Mouse (Mus musculus) intestine, embryonic 14.5 days (tissue): ENCODE results near the gene Cdh5. TPM values are rescaled to one million over a fixed set of nuclear protein-coding genes. Genes with fewer than 3 reads are reported as not detected.
A peak's percentile ranks its signal among the peaks of the same experiment; 100 is the strongest.

ENCODE experiments used
- ATAC-seq: fragments of 200-750 bp; cut with Nextera tagmentation; replicated peaks from 2 replicates; pipeline ENCODE4 v1.8.0; 2017; ENCODE audit warnings: low read depth, moderate number of reproducible peaks, moderate TSS enrichment, moderate library complexity; ENCODE audit not compliant: low FRiP score, low TSS enrichment
- DNase-seq: peaks from one replicate; pipeline ENCODE4 v3.0.0-alpha.2; 2018; ENCODE audit warnings: low spot score
- H3K27ac ChIP-seq: fragments of 300-500 bp; sonication (generic); 2 replicates; pipeline ENCODE4 v1.5.1; 2014; ENCODE audit warnings: low read depth, mild to moderate bottlenecking, control low read depth
- H3K27me3 ChIP-seq: fragments of 300-500 bp; sonication (generic); replicated peaks from 2 replicates; pipeline ENCODE4 v1.6.1; 2014; ENCODE audit warnings: low read length, control low read depth; ENCODE audit not compliant: control insufficient read depth, insufficient read depth
- H3K36me3 ChIP-seq: fragments of 300-500 bp; sonication (generic); 2 replicates; pipeline ENCODE4 v1.6.1; 2014; ENCODE audit warnings: low read length, control low read depth; ENCODE audit not compliant: control insufficient read depth, insufficient read depth
- H3K4me1 ChIP-seq: fragments of 300-500 bp; sonication (generic); replicated peaks from 2 replicates; pipeline ENCODE4 v1.6.1; 2014; ENCODE audit warnings: low read length, control low read depth, mixed read lengths; ENCODE audit not compliant: control insufficient read depth, insufficient read depth
- H3K4me2 ChIP-seq: fragments of 300-500 bp; sonication (generic); 2 replicates; pipeline ENCODE4 v1.6.1; 2014; ENCODE audit warnings: low read length
- H3K4me3 ChIP-seq: fragments of 300-500 bp; sonication (generic); 2 replicates; pipeline ENCODE4 v1.5.1; 2014; ENCODE audit warnings: low read depth, low read length, control low read depth, mixed read lengths
- H3K9ac ChIP-seq: fragments of 300-500 bp; sonication (generic); 2 replicates; pipeline ENCODE4 v1.6.1; 2014; ENCODE audit warnings: mild to moderate bottlenecking, low read length
- H3K9me3 ChIP-seq: fragments of 300-500 bp; sonication (generic); 2 replicates; pipeline ENCODE4 v1.6.1; 2016; ENCODE audit warnings: low read length, control low read depth; ENCODE audit not compliant: control insufficient read depth
- WGBS: fragments of 180-500 bp; shearing (Covaris S2); extraction: QIAGEN DNeasy Blood & Tissue Kit; methylation state at CpG from one replicate; pipeline ENCODE4 v1.1.7; 2014; 5-methylcytosine and 5-hydroxymethylcytosine counted together
- polyA plus RNA-seq: library from polyadenylated mRNA; unstranded; fragments of >200 nt; fragmentation: Nextera tagmentation; extraction: Ambion mirVana; gene quantifications from 2 replicates; pipeline ENCODE4 v1.2.1, GENCODE M21; 2014

Cdh5 gene
- polyA plus RNA-seq, 1 experiment from 2014 or later, result 28.3 TPM

- no peaks in the 10 kb centered on the region for H3K27me3 ChIP-seq
- peak; percentile 43 for DNase-seq
- H3K27ac ChIP-seq, result no peak overlapping the region
Observed at GRCm38 (mm10) chr8:104160731-104161130, 59.3 kb downstream of the Cdh5 start.

DNA sequence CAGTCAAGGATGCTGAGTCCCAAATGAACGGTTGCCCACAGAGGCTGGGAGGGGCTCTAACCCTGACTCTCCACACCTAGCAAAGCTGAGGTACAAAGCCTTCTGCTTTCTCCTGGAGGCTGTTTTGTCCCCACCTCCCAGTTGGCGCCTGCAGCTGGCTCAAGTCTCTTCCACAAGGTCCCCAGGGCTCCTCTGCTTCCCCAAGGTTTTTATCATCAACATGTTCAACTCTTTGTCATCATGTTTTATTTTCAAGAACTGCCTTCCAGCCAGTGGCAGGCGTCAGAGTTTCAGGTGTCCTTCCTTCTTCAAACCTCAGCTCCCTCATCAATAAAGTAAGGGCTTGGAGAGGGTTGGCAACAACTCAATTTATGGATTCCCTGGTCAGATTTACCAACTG lies 68.0 kb downstream of the Cdh5 start:
- Histone ChIP-seq H3K36me3 (no peaks in the 10 kb centered on the region), H3K4me2 (no peak overlapping the region), H3K4me3 (no peak overlapping the region), H3K9ac (no peak overlapping the region), H3K9me3 (no peaks in the 10 kb centered on the region), H3K27ac (no peak overlapping the region), H3K4me1 (0 out of 2 replicates have a peak, but pooled peaks cover 3% of the 10 kb centered on the region), H3K27me3 (peaks cover 44% of the 10 kb centered on the region)
- 67% methylated on average over 3 of the region's 3 CpGs for WGBS
- DNase-seq, result peak; percentile 41
- no peak for ATAC-seq

More at GRCm38 (mm10) chr8:104160731-104161130, 59.3 kb downstream of the Cdh5 start:
- H3K36me3 ChIP-seq, result no peaks in the 10 kb centered on the region
- no peak overlapping the region for H3K4me2 ChIP-seq
- H3K9me3 ChIP-seq, result no peaks in the 10 kb centered on the region
- H3K4me1 ChIP-seq, result no peaks in the 10 kb centered on the region
- H3K9ac ChIP-seq, result no peak overlapping the region
- whole genome bisulfite sequencing, result 62% methylated on average over 5 of the region's 5 CpGs
- H3K4me3 ChIP-seq, result no peak overlapping the region
- ATAC-seq, result no peak

GRCm38 (mm10) chr8:104170118-104171049 lies 69.0 kb downstream of the Cdh5 start, which contains the start of gene Bean1:
Gene Bean1 (plus strand): TSS chr8:104170442.
- Histone ChIP-seq H3K9me3 (no peaks in the 10 kb centered on the region), H3K4me2 (peak within 1 kb of the TSS; percentile 95), H3K4me3 (peak within 1 kb of the TSS; percentile 55), H3K27me3 (peaks cover 45% of the 10 kb centered on the region), H3K36me3 (no peaks in the 10 kb centered on the region), H3K9ac (peak within 1 kb of the TSS; percentile 61), H3K4me1 (0 out of 2 replicates have a peak, but pooled peaks cover 3% of the 10 kb centered on the region), H3K27ac (no peak within 1 kb of the TSS)
- ATAC-seq, result peak; percentile 86
- DNase-seq, result peak; percentile 64
- WGBS, result 2% methylated on average over 82 of the region's 87 CpGs

- peaks cover 45% of the 10 kb centered on the region for H3K27me3 ChIP-seq
- WGBS, result 6% methylated on average over 32 of the region's 32 CpGs
Observed at GRCm38 (mm10) chr8:104171050-104171620, 69.7 kb downstream of the Cdh5 start.

DNA sequence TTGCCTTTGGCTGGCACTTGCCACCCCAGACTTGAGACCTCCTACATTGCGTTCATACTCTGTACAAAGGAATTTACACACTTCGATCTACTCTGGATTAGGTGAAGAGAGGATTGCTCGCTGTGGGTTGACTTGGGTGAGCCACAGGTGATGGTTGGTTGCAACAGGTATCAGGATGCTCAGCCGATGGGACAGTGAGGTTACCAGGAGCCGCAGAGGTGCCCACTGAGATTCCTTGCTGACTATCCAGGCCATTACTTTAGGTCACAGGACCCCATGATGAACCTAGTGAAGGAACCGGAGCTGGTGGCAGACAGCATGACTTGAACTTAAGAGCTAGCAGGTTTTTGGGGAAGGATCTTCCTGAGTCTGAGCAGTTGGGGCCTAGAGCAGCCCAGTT lies 71.0 kb downstream of the Cdh5 start:
- 89% methylated on average over 6 of the region's 6 CpGs for WGBS
- Histone ChIP-seq H3K27me3 (peaks cover 45% of the 10 kb centered on the region), H3K4me2 (no peak overlapping the region), H3K9ac (no peak overlapping the region), H3K9me3 (no peaks in the 10 kb centered on the region), H3K27ac (no peak overlapping the region), H3K4me1 (0 out of 2 replicates have a peak, but pooled peaks cover 3% of the 10 kb centered on the region), H3K36me3 (no peaks in the 10 kb centered on the region), H3K4me3 (no peak overlapping the region)
- DNase-seq (peak; percentile 33), ATAC-seq (no peak)

More at GRCm38 (mm10) chr8:104171050-104171620, 69.7 kb downstream of the Cdh5 start:
- Histone ChIP-seq H3K4me3 (peak overlapping the region; percentile 55), H3K9me3 (no peaks in the 10 kb centered on the region), H3K4me2 (peak overlapping the region; percentile 95), H3K4me1 (0 out of 2 replicates have a peak, but pooled peaks cover 3% of the 10 kb centered on the region), H3K36me3 (no peaks in the 10 kb centered on the region), H3K9ac (peak overlapping the region; percentile 61), H3K27ac (no peak overlapping the region)
- DNase-seq (peak; percentile 76), ATAC-seq (no peak)

DNA sequence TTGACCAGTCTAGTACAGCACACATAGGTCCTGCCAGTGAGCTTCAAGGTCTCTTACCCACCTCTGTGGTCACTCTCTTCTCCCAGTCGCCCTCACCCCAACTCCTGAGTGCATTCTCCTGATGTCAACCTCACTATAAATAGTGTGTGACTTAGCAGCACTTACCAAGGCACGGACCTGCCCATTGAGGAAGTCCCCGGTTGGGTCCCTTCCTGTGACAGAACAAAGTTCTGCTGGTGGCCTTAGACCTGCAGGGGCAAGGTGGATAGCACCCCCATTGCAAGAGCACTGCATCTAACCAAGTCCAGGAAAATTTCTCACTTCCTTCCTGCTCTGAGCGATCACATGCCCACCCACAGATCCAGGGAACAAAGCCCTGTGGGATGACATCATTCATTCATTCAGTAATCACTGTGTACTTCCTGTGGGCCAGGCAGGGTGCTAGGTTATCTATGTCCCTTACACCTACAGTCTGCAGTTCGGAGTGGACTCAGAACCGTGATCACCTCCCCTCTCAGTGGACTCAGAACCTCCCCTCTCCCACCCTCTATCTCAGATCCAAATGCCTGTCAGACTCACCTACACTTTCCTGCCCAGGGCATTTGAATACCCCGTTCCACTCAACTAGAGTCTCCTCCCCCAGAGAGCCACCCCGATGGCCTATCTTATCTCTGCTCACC lies 74.6 kb downstream of the Cdh5 start:
- Histone ChIP-seq H3K27me3 (peaks cover 35% of the 10 kb centered on the region), H3K4me2 (no peak overlapping the region), H3K9ac (no peak overlapping the region), H3K4me3 (no peak overlapping the region), H3K4me1 (0 out of 2 replicates have a peak, but pooled peaks cover 2% of the 10 kb centered on the region), H3K27ac (no peak overlapping the region), H3K9me3 (no peaks in the 10 kb centered on the region), H3K36me3 (no peaks in the 10 kb centered on the region)
- 68% methylated on average over 8 of the region's 8 CpGs for WGBS
- ATAC-seq (no peak), DNase-seq (no peak)

DNA sequence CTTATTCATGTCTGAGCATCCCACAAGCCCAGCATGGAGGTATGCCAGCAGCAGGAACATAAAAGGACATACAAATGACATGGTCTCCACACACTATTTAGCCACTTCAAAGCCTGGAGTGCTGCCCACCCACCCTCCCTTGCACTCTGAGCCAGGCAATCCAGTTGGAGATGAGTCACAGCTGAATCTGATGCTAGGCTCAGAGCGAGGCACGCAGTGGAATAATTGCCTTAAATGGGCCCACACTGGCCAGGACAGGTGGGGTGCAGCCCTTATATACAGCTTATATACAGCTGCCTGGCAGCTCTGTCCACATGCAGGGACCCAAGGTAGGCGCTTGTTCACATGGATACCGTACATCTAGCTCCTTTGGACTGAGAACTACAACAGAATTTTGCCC lies 75.6 kb downstream of the Cdh5 start:
- WGBS, result 84% methylated on average over 4 of the region's 4 CpGs
- Histone ChIP-seq H3K4me1 (no peaks in the 10 kb centered on the region), H3K27ac (no peak overlapping the region), H3K27me3 (peaks cover 25% of the 10 kb centered on the region), H3K4me3 (no peak overlapping the region), H3K36me3 (no peaks in the 10 kb centered on the region), H3K9ac (no peak overlapping the region), H3K9me3 (no peaks in the 10 kb centered on the region), H3K4me2 (no peak overlapping the region)
- no peak for DNase-seq
- no peak for ATAC-seq

DNA sequence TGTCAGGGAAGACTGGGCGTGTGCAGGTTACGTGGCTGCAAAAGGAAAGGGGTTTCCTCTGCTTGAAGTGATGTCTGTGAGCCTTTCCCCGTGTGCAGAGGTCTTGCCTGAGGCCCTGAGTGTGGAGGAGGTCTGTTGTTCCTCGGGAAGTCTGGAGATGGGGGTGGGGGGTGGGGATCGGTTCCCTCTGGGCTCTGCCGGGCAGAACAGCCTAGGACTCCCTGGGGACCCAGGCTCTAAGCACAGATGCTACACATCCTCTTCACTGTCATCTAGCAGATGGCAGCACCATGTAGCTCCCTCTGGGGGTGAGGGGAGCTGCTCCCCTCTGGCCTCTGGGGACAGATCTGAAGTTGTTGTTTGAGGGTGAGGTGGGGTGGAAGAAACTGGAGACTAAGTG lies 83.5 kb downstream of the Cdh5 start:
- Histone ChIP-seq H3K4me3 (no peak overlapping the region), H3K4me2 (no peak overlapping the region), H3K27ac (no peak overlapping the region), H3K36me3 (no peaks in the 10 kb centered on the region), H3K9ac (no peak overlapping the region), H3K27me3 (no peaks in the 10 kb centered on the region), H3K9me3 (no peaks in the 10 kb centered on the region), H3K4me1 (no peaks in the 10 kb centered on the region)
- WGBS, result 33% methylated on average over 6 of the region's 6 CpGs
- no peak for ATAC-seq
- DNase-seq, result no peak
